Mouse (Mus musculus) forebrain, embryonic 10.5 days (tissue): ENCODE results near the gene 4933428M09Rik. TPM values are rescaled to one million over a fixed set of nuclear protein-coding genes. Genes with fewer than 3 reads are reported as not detected.

ENCODE experiments used
- DNase-seq: peaks from one replicate; pipeline ENCODE4 v3.0.0-alpha.2; 2017; ENCODE audit warnings: low spot score; ENCODE audit errors: extremely low spot score
- H3K27ac ChIP-seq: fragments of 300-500 bp; sonication (generic); 2 replicates; pipeline ENCODE4 v1.5.1; 2016; ENCODE audit warnings: mild to moderate bottlenecking
- H3K27me3 ChIP-seq: fragments of 300-500 bp; sonication (generic); 2 replicates; pipeline ENCODE4 v1.6.1; 2016; ENCODE audit warnings: mild to moderate bottlenecking; ENCODE audit not compliant: poor library complexity, severe bottlenecking
- H3K36me3 ChIP-seq: fragments of 300-500 bp; sonication (generic); replicated peaks from 2 replicates; pipeline ENCODE4 v1.6.1; 2016; ENCODE audit warnings: mild to moderate bottlenecking, moderate library complexity
- H3K4me1 ChIP-seq: fragments of 300-500 bp; sonication (generic); 2 replicates; pipeline ENCODE4 v1.6.1; 2016
- H3K4me3 ChIP-seq: fragments of 300-500 bp; sonication (generic); 2 replicates; pipeline ENCODE4 v1.5.1; 2016; ENCODE audit warnings: mild to moderate bottlenecking, moderate library complexity
- H3K9me3 ChIP-seq: fragments of 300-500 bp; sonication (generic); 2 replicates; pipeline ENCODE4 v1.6.1; 2016; ENCODE audit warnings: mild to moderate bottlenecking, moderate library complexity
- WGBS: fragments of 180-500 bp; shearing (Covaris S2); methylation state at CpG from one replicate; pipeline ENCODE4 v1.1.7; 2016; 5-methylcytosine and 5-hydroxymethylcytosine counted together
- polyA plus RNA-seq: library from polyadenylated mRNA; unstranded; fragments of >200 nt; fragmentation: Nextera tagmentation; extraction: Ambion mirVana; gene quantifications from 2 replicates; pipeline ENCODE4 v1.2.1, GENCODE M21; 2016

Gene 4933428M09Rik
- polyA plus RNA-seq, 1 experiment from 2014 or later = not detected

DNA sequence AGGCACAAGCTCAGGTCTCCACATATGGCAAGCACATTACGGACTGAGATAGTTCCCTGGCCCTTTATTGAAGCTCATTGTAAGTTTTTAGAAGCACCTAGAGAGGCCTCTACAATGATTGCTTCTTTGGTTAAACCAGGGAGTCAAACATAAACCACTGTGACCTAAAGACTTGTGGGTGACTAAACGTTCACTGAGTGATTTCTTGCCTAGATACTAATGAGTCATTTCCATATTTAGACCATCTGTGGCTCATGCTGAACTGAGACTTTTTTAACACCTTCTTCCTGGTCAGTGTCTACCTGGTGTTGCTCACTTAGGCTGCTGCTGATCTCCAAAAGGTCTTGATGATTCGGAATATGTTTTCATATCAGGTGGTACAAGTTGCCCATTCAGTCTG is 42.9 kb downstream of the 4933428M09Rik start:
- no peak overlapping the region for H3K27ac ChIP-seq
- peaks cover 18% of the 10 kb centered on the region for H3K27me3 ChIP-seq
- whole genome bisulfite sequencing = 86% methylated on average over 3 of the region's 3 CpGs
- H3K36me3 ChIP-seq = no peaks in the 10 kb centered on the region
- no peaks in the 10 kb centered on the region for H3K9me3 ChIP-seq
- DNase-seq = no peak
- H3K4me1 ChIP-seq = 0 out of 2 replicates have a peak, but pooled peaks cover 6% of the 10 kb centered on the region
- H3K4me3 ChIP-seq = no peak overlapping the region

Other genes starting within 250 kb of the 4933428M09Rik start
- not detected in 2 replicates for gene Serpina7, start 94.0 kb upstream of the 4933428M09Rik start, polyA plus RNA-seq
- gene 4930513O06Rik, start 93.0 kb upstream of the 4933428M09Rik start, polyA plus RNA-seq = not detected in 2 replicates
- 23.3 and 25.8 TPM in 2 replicates for gene Mum1l1, start 30.8 kb downstream of the 4933428M09Rik start, polyA plus RNA-seq
- gene Trap1a, start 154.5 kb downstream of the 4933428M09Rik start, polyA plus RNA-seq = not detected in 2 replicates